Mouse (Mus musculus) G1E-ER4 (cell line): Measurements from ENCODE around the gene Arrb1. TPM values are rescaled to one million over a fixed set of nuclear protein-coding genes. Genes with fewer than 3 reads are reported as not detected.

Source experiments
- GATA1 ChIP-seq: IDR thresholded peaks from one replicate; pipeline ENCODE4 v1.8.0; 2012; ENCODE audit warnings: low read length, inconsistent platforms
- polyA plus RNA-seq: library from polyadenylated mRNA; stranded (reverse); fragments of >175 nt; gene quantifications from 2 replicates; pipeline ENCODE4 v1.2.3, GENCODE M21; 2012

The Arrb1 gene
- polyA plus RNA-seq, 1 experiment, result 29.2 TPM

- no peak for TF ChIP-seq GATA1
Observed at GRCm38 (mm10) chr7:99590064-99590463, 54.8 kb downstream of the Arrb1 start.

DNA sequence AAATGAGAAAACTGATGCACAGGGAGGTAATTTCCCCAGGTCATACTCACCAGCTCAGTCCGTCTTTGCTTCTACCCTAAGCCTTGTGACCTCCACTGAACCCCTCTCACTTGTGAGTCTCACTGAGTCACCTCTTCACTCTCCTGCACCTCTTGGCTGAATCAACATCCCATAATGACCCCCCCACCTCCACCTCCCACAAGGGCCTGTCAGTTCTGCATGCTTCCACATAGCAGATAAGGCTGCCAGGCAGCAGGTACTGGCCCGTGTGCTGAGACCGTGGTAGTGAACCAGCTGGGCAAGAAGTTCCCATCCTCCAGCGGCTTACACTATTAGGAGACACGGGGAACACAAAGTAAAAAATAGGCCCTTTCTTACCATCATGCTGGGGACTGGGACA is 55.4 kb downstream of the Arrb1 start:
- no peak for TF ChIP-seq GATA1

- no peak for TF ChIP-seq GATA1
Observed at GRCm38 (mm10) chr7:99592669-99593068, 57.4 kb downstream of the Arrb1 start.

DNA sequence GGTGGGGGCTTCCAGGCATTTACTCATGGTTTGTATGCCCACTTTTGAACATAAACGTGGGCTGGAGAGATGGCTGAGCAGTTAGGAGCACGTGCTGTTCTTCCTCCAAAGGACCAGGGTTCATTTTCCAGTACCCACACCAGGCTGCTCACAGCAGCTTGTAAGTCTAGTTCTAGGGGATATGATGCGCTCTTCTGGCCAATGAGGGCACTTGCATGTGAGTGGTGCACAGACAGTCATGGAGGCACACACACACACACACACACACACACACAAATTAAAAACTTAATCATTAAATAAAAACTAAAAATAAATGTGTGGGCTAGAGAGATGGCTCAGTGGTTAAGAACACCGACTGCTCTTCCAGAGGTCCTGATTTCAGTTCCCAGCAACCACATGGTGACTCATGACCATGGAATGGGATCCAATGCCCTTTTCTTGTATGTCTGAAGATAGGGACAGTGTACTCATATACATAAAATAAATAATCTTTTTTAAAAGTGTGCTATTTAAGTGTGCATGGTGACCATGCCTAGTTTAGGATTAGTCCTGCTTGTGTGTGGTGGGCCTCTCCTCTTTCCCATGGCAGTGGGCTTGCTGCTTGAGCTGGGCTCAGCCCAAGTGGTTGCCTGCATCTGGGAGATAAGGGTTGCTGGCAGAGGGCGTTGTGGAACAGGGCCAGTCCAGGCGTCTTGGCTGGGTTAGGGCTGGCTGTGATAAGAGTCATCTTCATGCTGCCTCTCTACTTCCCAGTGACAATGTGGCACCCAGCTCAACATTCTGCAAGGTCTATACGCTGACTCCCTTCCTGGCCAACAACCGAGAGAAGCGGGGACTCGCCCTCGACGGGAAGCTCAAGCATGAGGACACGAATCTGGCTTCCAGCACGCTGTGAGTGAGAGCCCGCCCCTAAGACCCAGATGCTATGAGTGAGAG is 58.9 kb downstream of the Arrb1 start:
- peak; percentile 89 for TF ChIP-seq GATA1

DNA sequence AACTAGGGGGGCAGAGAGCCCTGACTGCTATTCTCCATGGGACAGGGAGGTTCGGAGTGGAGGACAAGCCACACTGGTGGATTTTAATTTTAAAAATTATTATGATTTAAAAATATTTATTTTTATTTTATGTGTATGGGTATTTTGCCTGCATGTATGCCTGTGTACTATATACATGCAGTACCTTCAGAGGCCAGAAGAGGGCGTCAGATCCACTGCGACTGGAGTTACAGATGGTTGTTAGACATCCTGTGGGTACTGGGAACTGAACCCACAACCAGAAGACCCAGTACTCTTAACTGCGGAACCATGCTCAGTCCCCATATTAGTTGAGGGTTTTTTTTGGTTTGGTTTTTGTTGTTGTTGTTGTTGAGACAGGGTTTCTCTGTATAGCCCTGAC is 63.5 kb downstream of the Arrb1 start:
- no peak for TF ChIP-seq GATA1

GRCm38 (mm10) chr7:99603875-99604662 is 68.8 kb downstream of the Arrb1 start:
- no peak for TF ChIP-seq GATA1

GRCm38 (mm10) chr7:99605058-99605457 is 69.8 kb downstream of the Arrb1 start:
- no peak for TF ChIP-seq GATA1

DNA sequence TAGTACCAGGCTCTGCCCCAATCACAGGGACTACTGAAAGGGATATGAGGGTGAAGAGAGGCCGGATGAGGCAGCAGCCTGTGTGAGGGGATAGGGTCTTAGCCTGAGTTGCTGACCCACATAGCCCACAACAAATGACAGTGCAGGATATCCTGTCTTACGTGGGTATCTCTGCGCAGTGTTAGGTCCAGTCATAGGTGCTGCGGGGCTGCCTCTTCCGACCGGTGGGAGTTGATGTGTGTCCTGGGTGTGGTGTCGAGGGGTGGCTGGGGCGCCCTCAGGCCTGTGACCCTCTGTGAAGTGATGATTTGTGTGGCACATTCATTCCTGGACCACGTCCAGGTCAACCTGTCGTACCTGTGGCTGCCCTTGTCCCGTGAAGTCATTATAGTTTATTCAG is 71.0 kb downstream of the Arrb1 start:
- TF ChIP-seq GATA1, result no peak

DNA sequence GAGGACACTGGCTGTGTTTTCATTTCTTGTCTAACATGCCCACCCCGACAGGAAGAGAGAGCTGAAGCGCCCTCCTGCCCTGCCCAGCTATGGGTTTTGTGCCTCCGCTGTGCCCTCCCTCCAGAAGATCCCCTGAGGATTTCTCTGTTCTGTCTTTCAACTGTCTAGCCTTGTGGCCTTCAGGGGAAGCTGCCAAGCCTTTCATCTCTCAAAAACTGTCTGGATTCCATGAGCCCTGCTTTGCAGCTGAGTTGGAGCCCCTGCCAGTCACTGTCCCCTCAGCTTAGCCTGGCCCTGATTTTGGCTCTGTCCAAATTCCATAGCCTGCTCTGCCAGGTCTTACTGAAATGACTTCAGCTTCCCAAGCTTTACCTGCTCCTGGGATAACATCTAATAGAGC is 71.5 kb downstream of the Arrb1 start:
- TF ChIP-seq GATA1, result no peak

DNA sequence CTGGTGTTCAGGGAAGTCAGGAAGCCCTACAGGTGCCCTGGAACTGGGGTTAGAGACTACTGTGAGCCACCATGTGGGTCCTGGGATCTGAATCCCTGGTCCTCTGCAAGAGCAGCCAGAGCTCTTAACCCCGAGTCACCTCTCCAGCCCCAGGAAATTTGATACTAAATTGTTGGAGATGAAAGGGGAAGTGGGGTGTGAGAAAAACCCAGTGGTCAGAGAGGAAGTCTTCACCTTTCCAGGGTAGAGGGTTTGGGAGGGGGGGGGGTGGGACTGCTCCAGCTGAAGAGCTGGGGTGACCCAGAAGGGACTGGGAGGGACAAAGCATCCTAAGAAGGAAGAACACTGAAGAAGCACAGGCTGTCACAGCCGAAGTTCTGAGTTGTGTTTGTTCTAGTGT is 72.4 kb downstream of the Arrb1 start:
- no peak for TF ChIP-seq GATA1

DNA sequence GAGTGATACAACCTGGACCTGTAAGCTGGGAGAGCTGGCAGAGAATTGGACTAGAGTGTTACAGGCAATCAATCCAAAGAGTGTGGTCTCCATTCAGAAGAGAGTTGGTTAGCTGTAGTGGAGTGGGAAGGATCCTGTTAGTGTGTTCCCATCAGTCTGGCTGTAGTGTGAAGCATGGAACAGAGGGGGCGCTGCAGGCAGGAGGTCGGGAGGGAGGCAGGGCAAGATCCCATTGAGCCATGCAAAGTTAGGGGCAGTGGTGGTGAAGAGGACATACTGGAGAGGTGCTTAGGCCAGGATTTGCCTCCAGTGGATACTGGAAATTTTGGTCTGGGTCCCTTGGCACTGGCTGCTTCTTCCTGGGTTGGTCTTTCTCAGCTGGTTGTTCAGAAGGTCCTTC is 83.0 kb downstream of the Arrb1 start:
- TF ChIP-seq GATA1, result no peak

DNA sequence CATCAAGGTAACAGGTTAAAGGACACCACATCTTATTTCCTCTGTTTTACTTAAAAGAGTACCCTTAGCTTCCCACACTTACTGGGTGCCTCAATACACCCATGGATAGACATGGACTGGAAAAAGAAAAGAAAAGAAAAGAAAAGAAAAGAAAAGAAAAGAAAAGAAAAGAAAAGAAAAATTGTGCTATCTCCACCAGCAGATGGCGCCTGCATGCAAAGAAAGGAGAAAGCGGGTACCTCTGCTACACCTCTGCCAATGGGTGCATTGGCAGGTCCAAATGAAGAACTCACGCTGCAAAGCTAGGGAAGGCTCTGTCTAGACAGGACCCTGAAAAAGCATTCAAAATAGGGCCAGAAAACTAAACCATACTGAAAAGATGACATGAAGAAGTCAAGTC is 83.6 kb downstream of the Arrb1 start:
- TF ChIP-seq GATA1, result no peak

- TF ChIP-seq GATA1, result no peak
Observed at GRCm38 (mm10) chr7:99625722-99626375, 90.6 kb downstream of the Arrb1 start.

DNA sequence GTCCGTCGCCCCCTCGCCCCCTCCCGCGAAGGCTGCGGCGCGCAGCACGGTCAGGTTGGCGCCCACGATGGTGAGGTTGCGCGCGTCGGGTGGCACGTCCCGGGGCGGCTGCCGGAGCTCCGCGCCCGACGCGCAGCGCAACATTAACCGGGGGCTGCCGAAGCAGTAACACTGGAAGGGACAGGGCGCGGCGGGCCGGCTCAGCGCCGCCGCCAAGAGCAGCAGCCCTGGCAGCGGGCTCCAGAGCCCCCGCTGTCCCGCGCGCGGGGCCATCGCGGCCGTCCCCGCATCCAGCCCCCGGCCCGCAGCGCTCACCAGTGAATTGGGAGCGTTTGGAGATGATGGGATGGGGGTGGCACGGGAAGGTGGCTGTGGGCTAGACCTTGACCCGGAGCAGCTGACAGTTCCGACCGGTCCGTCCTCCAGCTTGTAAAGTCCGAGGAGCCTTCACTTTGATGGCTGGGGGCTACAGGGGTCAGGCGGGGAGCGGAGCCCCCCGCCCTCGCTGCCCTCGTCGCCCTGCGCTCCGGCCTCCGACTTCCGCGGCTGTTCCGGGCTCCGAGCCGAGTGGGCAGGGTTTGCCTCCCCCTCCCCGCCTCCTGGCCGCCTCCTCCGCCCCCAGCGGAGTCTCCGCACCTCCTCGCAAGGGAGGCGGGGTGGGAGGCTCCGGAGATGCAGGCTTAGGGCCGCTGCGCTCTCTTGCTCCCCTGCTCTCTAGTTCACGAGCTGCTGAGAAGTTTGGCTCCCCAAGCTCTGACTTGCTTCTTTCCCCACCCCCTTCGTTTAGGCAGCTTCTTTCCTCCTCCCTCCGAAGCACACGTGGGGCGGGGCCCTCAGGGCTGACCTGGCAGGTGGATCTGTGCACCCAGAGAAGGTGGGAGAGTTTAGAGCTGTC is 91.4 kb downstream of the Arrb1 start, which contains the start of gene Tpbgl:
TSS of gene Tpbgl (minus strand) at position 728 of the 895 bp plus-strand sequence.
- TF ChIP-seq GATA1, result no peak

DNA sequence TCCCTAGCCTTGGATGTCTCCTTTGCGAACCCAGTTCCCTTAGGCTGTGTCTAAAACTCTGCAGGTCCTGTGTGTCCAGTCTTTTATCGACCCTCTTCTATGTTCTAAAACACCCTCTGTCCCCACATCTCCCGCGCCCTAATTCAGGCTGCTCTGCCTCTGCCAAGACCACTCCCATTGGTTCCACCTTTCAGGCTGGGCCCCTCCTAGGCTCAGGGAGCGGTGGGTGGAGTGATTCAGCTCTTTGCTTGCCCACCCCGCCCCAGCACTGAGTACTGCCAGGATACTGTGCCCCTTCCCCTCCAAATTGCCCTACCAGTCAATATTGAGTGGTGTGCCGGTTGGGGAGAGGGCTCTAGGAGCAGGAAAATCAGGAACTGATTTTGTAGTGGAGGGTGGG is 92.1 kb downstream of the Arrb1 start:
- TF ChIP-seq GATA1, result no peak
